Mouse (Mus musculus): ENCODE results near the gene Zfp689. TPM values are rescaled to one million over a fixed set of nuclear protein-coding genes. Genes with fewer than 3 reads are reported as not detected.
A peak's percentile ranks its signal among the peaks of the same experiment; 100 is the strongest.
"Not testable (repeated sequence)": the region's sequence is repeated elsewhere in the genome, so short reads cannot be mapped to it uniquely, and the experiment has no call there.

Gene Zfp689
- polyA plus RNA-seq, 1 experiment from 2014 or later: 13.1 TPM

GRCm38 (mm10) chr7:127425911-127426310, 23.0 kb downstream of the Zfp689 start:
- 89% methylated on average over 2 of the region's 2 CpGs for WGBS
- no peak overlapping the region for H3K9ac ChIP-seq
- no peaks in the 10 kb centered on the region for H3K36me3 ChIP-seq
- H3K4me2 ChIP-seq: no peak overlapping the region
- peaks cover 10% of the 10 kb centered on the region for H3K4me1 ChIP-seq
- no peak for ATAC-seq (ENCODE audit: insufficient number of reproducible peaks, insufficient read depth, low FRiP score, low TSS enrichment, low read depth)
- H3K27ac ChIP-seq: no peak overlapping the region
- H3K27me3 ChIP-seq: peaks cover 16% of the 10 kb centered on the region
- no peak overlapping the region for H3K4me3 ChIP-seq
- H3K9me3 ChIP-seq: no peaks in the 10 kb centered on the region

- H3K4me3 ChIP-seq: no peak overlapping the region
- H3K27me3 ChIP-seq: peaks cover 16% of the 10 kb centered on the region
- H3K4me2 ChIP-seq: no peak overlapping the region
- H3K36me3 ChIP-seq: no peaks in the 10 kb centered on the region
- WGBS: 89% methylated on average over 3 of the region's 3 CpGs
- H3K9me3 ChIP-seq: no peaks in the 10 kb centered on the region
- ATAC-seq (ENCODE audit: insufficient number of reproducible peaks, insufficient read depth, low FRiP score, low TSS enrichment, low read depth): no peak
- H3K9ac ChIP-seq: no peak overlapping the region
- H3K27ac ChIP-seq: no peak overlapping the region
- H3K4me1 ChIP-seq: peaks cover 15% of the 10 kb centered on the region
Observed at GRCm38 (mm10) chr7:127425291-127425690, 23.7 kb downstream of the Zfp689 start.

- peaks cover 22% of the 10 kb centered on the region for H3K36me3 ChIP-seq
- under 1% methylated on average over 15 of the region's 15 CpGs for WGBS
- H3K9me3 ChIP-seq: no peaks in the 10 kb centered on the region
- peak overlapping the region; percentile 97 for H3K4me2 ChIP-seq
- peaks cover 15% of the 10 kb centered on the region for H3K4me1 ChIP-seq
- H3K27me3 ChIP-seq: peaks cover 16% of the 10 kb centered on the region
- peak overlapping the region; percentile 83 for H3K4me3 ChIP-seq
- peak overlapping the region; percentile 91 for H3K9ac ChIP-seq
- ATAC-seq (ENCODE audit: insufficient number of reproducible peaks, insufficient read depth, low FRiP score, low TSS enrichment, low read depth): no peak
- no peak overlapping the region for H3K27ac ChIP-seq
Observed at GRCm38 (mm10) chr7:127422247-127422646, 26.7 kb downstream of the Zfp689 start.

- Histone ChIP-seq H3K27me3 (peaks cover 16% of the 10 kb centered on the region), H3K9me3 (no peaks in the 10 kb centered on the region), H3K4me3 (peak within 1 kb of the TSS; percentile 83), H3K27ac (peak within 1 kb of the TSS; percentile 81), H3K9ac (peak within 1 kb of the TSS; percentile 91), H3K4me1 (peaks cover 15% of the 10 kb centered on the region), H3K36me3 (peaks cover 22% of the 10 kb centered on the region), H3K4me2 (peak within 1 kb of the TSS; percentile 97)
- peak; percentile 90 for ATAC-seq (ENCODE audit: insufficient number of reproducible peaks, insufficient read depth, low FRiP score, low TSS enrichment, low read depth)
- 1% methylated on average over 48 of the region's 48 CpGs for WGBS
Observed at GRCm38 (mm10) chr7:127421388-127422191, 27.4 kb downstream of the Zfp689 start, which contains the start of gene Zfp688. Gene Zfp688, minus strand, starts transcription at chr7:127422068.

GRCm38 (mm10) chr7:127411418-127411817, 37.5 kb downstream of the Zfp689 start:
- H3K9me3 ChIP-seq: no peaks in the 10 kb centered on the region
- ATAC-seq (ENCODE audit: insufficient number of reproducible peaks, insufficient read depth, low FRiP score, low TSS enrichment, low read depth): no peak
- WGBS: 75% methylated on average over 2 of the region's 2 CpGs

GRCm38 (mm10) chr7:127406002-127406987, 42.7 kb downstream of the Zfp689 start, which contains the start of gene Zfp764:
Gene Zfp764, minus strand, starts transcription at chr7:127406822.
- not testable (repeated sequence) for H3K27me3 ChIP-seq, H3K9me3 ChIP-seq, H3K36me3 ChIP-seq, H3K4me1 ChIP-seq
- Histone ChIP-seq H3K4me2 (peak within 1 kb of the TSS; percentile 91), H3K4me3 (peak within 1 kb of the TSS; percentile 59), H3K9ac (peak within 1 kb of the TSS; percentile 84), H3K27ac (peak within 1 kb of the TSS; percentile 77; the same call in 1 of the 2 replicates)
- peak; percentile 78 for ATAC-seq (ENCODE audit: insufficient number of reproducible peaks, insufficient read depth, low FRiP score, low TSS enrichment, low read depth)
- 7% methylated on average over 40 of the region's 40 CpGs for WGBS

More at GRCm38 (mm10) chr7:127411418-127411817, 37.5 kb downstream of the Zfp689 start:
- Histone ChIP-seq H3K27ac (no peak overlapping the region), H3K4me2 (no peak overlapping the region), H3K36me3 (no peaks in the 10 kb centered on the region), H3K9ac (no peak overlapping the region), H3K4me1 (no peaks in the 10 kb centered on the region), H3K27me3 (no peaks in the 10 kb centered on the region), H3K4me3 (no peak overlapping the region)

- H3K36me3 ChIP-seq; H3K27ac ChIP-seq; H3K4me2 ChIP-seq; H3K9ac ChIP-seq; H3K27me3 ChIP-seq; ATAC-seq (ENCODE audit: insufficient number of reproducible peaks, insufficient read depth, low FRiP score, low TSS enrichment, low read depth); H3K4me1 ChIP-seq; H3K9me3 ChIP-seq; H3K4me3 ChIP-seq: not testable (repeated sequence)
- 94% methylated on average over 6 of the region's 6 CpGs for WGBS
Observed at GRCm38 (mm10) chr7:127404101-127404500, 44.9 kb downstream of the Zfp689 start.

GRCm38 (mm10) chr7:127402980-127403379, 46.0 kb downstream of the Zfp689 start:
- 47% methylated on average over 2 of the region's 2 CpGs for WGBS
- Histone ChIP-seq H3K27me3 (no peaks in the 10 kb centered on the region), H3K27ac (no peak overlapping the region), H3K36me3 (peaks cover 8% of the 10 kb centered on the region), H3K4me2 (no peak overlapping the region), H3K9me3 (peaks cover 6% of the 10 kb centered on the region; the same call in 1 of the 2 replicates), H3K4me1 (no peaks in the 10 kb centered on the region), H3K4me3 (no peak overlapping the region), H3K9ac (no peak overlapping the region)
- ATAC-seq (ENCODE audit: insufficient number of reproducible peaks, insufficient read depth, low FRiP score, low TSS enrichment, low read depth): no peak

GRCm38 (mm10) chr7:127400355-127400754, 48.6 kb downstream of the Zfp689 start:
- Histone ChIP-seq H3K9me3 (peaks cover 6% of the 10 kb centered on the region; the same call in 1 of the 2 replicates), H3K27ac (no peak overlapping the region), H3K4me1 (no peaks in the 10 kb centered on the region), H3K27me3 (no peaks in the 10 kb centered on the region), H3K9ac (no peak overlapping the region), H3K4me2 (no peak overlapping the region), H3K4me3 (no peak overlapping the region), H3K36me3 (peaks cover 8% of the 10 kb centered on the region)
- 61% methylated on average over 3 of the region's 3 CpGs for WGBS
- ATAC-seq (ENCODE audit: insufficient number of reproducible peaks, insufficient read depth, low FRiP score, low TSS enrichment, low read depth): no peak

GRCm38 (mm10) chr7:127393944-127394333, 55.0 kb downstream of the Zfp689 start:
- Histone ChIP-seq H3K9me3 (no peaks in the 10 kb centered on the region), H3K4me3 (peak overlapping the region; percentile 67), H3K27ac (peak overlapping the region; percentile 88), H3K9ac (peak overlapping the region; percentile 72), H3K4me2 (peak overlapping the region; percentile 78), H3K4me1 (peaks cover 16% of the 10 kb centered on the region), H3K36me3 (peaks cover 13% of the 10 kb centered on the region), H3K27me3 (no peaks in the 10 kb centered on the region)
- ATAC-seq (ENCODE audit: insufficient number of reproducible peaks, insufficient read depth, low FRiP score, low TSS enrichment, low read depth): no peak
- 23% methylated on average over 7 of the region's 7 CpGs for WGBS

GRCm38 (mm10) chr7:127393157-127393943, 55.6 kb downstream of the Zfp689 start, which contains the start of gene E430018J23Rik:
Gene E430018J23Rik, minus strand, starts transcription at chr7:127393629.
- Histone ChIP-seq H3K9ac (peak within 1 kb of the TSS; percentile 89), H3K4me3 (peak within 1 kb of the TSS; percentile 67), H3K27ac (peak within 1 kb of the TSS; percentile 88), H3K9me3 (no peaks in the 10 kb centered on the region), H3K36me3 (peaks cover 13% of the 10 kb centered on the region), H3K4me1 (peaks cover 16% of the 10 kb centered on the region), H3K4me2 (peak within 1 kb of the TSS; percentile 78), H3K27me3 (no peaks in the 10 kb centered on the region)
- WGBS: under 1% methylated on average over 45 of the region's 45 CpGs
- peak; percentile 87 for ATAC-seq (ENCODE audit: insufficient number of reproducible peaks, insufficient read depth, low FRiP score, low TSS enrichment, low read depth)

Data from embryonic facial prominence, embryonic 13.5 days (tissue).